Mouse (Mus musculus): ENCODE data around the gene Nprl3.
A peak's percentile ranks its signal among the peaks of the same experiment; 100 is the strongest.
"Not testable (repeated sequence)": the region's sequence is repeated elsewhere in the genome, so short reads cannot be mapped to it uniquely, and the experiment has no call there.

Nprl3 gene

GRCm38 (mm10) chr11:32267188-32267884 is at the start of gene Nprl3:
TSS of gene Nprl3 (minus strand) at chr11:32267707.
- DNase-seq = peak; percentile 100

- no peak for DNase-seq
Observed at GRCm38 (mm10) chr11:32316009-32316408, 48.5 kb upstream of the Nprl3 start.

- no peak for DNase-seq
Observed at GRCm38 (mm10) chr11:32309928-32310327, 42.4 kb upstream of the Nprl3 start.

GRCm38 (mm10) chr11:32309446-32309845 is 41.9 kb upstream of the Nprl3 start:
- DNase-seq = no peak

- DNase-seq = no peak
Observed at GRCm38 (mm10) chr11:32307006-32307405, 39.5 kb upstream of the Nprl3 start.

GRCm38 (mm10) chr11:32303455-32303854 is 35.9 kb upstream of the Nprl3 start:
- DNase-seq = peak; percentile 76

- peak; percentile 95 for DNase-seq
Observed at GRCm38 (mm10) chr11:32302824-32303419, 35.4 kb upstream of the Nprl3 start.

- peak; percentile 42 for DNase-seq
Observed at GRCm38 (mm10) chr11:32301506-32301905, 34.0 kb upstream of the Nprl3 start.

- no peak for DNase-seq
Observed at GRCm38 (mm10) chr11:32300279-32301267, 33.1 kb upstream of the Nprl3 start.

- DNase-seq = peak; percentile 90
Observed at GRCm38 (mm10) chr11:32299865-32300264, 32.4 kb upstream of the Nprl3 start, which contains the start of gene Hbq1a. TSS of gene Hbq1a (plus strand) at chr11:32300069.

- no peak for DNase-seq
Observed at GRCm38 (mm10) chr11:32298532-32298918, 31.0 kb upstream of the Nprl3 start.

- no peak for DNase-seq
Observed at GRCm38 (mm10) chr11:32297866-32298531, 30.5 kb upstream of the Nprl3 start.

- not testable (repeated sequence) for DNase-seq
Observed at GRCm38 (mm10) chr11:32297417-32297816, 29.9 kb upstream of the Nprl3 start.

GRCm38 (mm10) chr11:32296203-32296602 is 28.7 kb upstream of the Nprl3 start, which contains the start of gene Hba-a2:
TSS of gene Hba-a2 (plus strand) at chr11:32296489.
- DNase-seq = not testable (repeated sequence)

GRCm38 (mm10) chr11:32293479-32293878 is 26.0 kb upstream of the Nprl3 start:
- DNase-seq = not testable (repeated sequence)

- DNase-seq = peak; percentile 21
Observed at GRCm38 (mm10) chr11:32292819-32293218, 25.3 kb upstream of the Nprl3 start.

- DNase-seq = peak; percentile 78
Observed at GRCm38 (mm10) chr11:32287493-32287825, 20.0 kb upstream of the Nprl3 start.

GRCm38 (mm10) chr11:32286695-32287492 is 19.4 kb upstream of the Nprl3 start, which contains the start of gene Hbq1b:
TSS of gene Hbq1b (plus strand) at chr11:32286965.
- peak; percentile 95 for DNase-seq

GRCm38 (mm10) chr11:32285887-32286286 is 18.4 kb upstream of the Nprl3 start:
- peak; percentile 17 for DNase-seq

GRCm38 (mm10) chr11:32285031-32285775 is 17.7 kb upstream of the Nprl3 start:
- DNase-seq = peak; percentile 50

GRCm38 (mm10) chr11:32284582-32284981 is 17.1 kb upstream of the Nprl3 start:
- peak; percentile 55 for DNase-seq

Measured in heart, adult 11 months (tissue).